Mouse (Mus musculus) kidney, postnatal 10 days (tissue): ENCODE results near the gene Tada3.

ENCODE experiments used
- DNase-seq: peaks from one replicate; pipeline ENCODE4 v3.0.0; 2021; ENCODE audit warnings: mixed read lengths

Gene Tada3

GRCm38 (mm10) chr6:113385160-113385714 lies 7.6 kb upstream of the Tada3 start:
- no peak for DNase-seq

- DNase-seq, result no peak
Measured at GRCm38 (mm10) chr6:113384351-113384927, 6.8 kb upstream of the Tada3 start.

GRCm38 (mm10) chr6:113380480-113380879 lies 2.8 kb upstream of the Tada3 start:
- DNase-seq, result peak; percentile 33

- no peak for DNase-seq
Measured at GRCm38 (mm10) chr6:113379246-113379645, 1.6 kb upstream of the Tada3 start.

- DNase-seq, result no peak
Measured at GRCm38 (mm10) chr6:113377172-113377495, 549 bp downstream of the Tada3 start.

GRCm38 (mm10) chr6:113373491-113373890 lies 4.2 kb downstream of the Tada3 start:
- no peak for DNase-seq

GRCm38 (mm10) chr6:113370194-113370929 lies 7.3 kb downstream of the Tada3 start:
- DNase-seq, result peak; percentile 58

GRCm38 (mm10) chr6:113368577-113368976 lies 9.1 kb downstream of the Tada3 start:
- no peak for DNase-seq

GRCm38 (mm10) chr6:113368124-113368523 lies 9.6 kb downstream of the Tada3 start:
- DNase-seq, result no peak

- DNase-seq, result no peak
Measured at GRCm38 (mm10) chr6:113367574-113367973, 10.1 kb downstream of the Tada3 start.

GRCm38 (mm10) chr6:113366639-113367038 lies 11.0 kb downstream of the Tada3 start:
- DNase-seq, result no peak

- DNase-seq, result no peak
Measured at GRCm38 (mm10) chr6:113364518-113365135, 13.1 kb downstream of the Tada3 start.

- no peak for DNase-seq
Measured at GRCm38 (mm10) chr6:113362241-113362640, 15.4 kb downstream of the Tada3 start.

- no peak for DNase-seq
Measured at GRCm38 (mm10) chr6:113361476-113361875, 16.2 kb downstream of the Tada3 start.

GRCm38 (mm10) chr6:113353696-113354095 lies 24.0 kb downstream of the Tada3 start:
- DNase-seq, result no peak

- no peak for DNase-seq
Measured at GRCm38 (mm10) chr6:113352820-113353219, 24.9 kb downstream of the Tada3 start.

- DNase-seq, result no peak
Measured at GRCm38 (mm10) chr6:113351653-113352052, 26.0 kb downstream of the Tada3 start.

GRCm38 (mm10) chr6:113351161-113351560 lies 26.5 kb downstream of the Tada3 start:
- no peak for DNase-seq

GRCm38 (mm10) chr6:113350538-113350937 lies 27.1 kb downstream of the Tada3 start:
- no peak for DNase-seq

GRCm38 (mm10) chr6:113346897-113347296 lies 30.8 kb downstream of the Tada3 start:
- DNase-seq, result no peak

- DNase-seq, result peak; percentile 92
Measured at GRCm38 (mm10) chr6:113344321-113344720, 33.4 kb downstream of the Tada3 start.

- DNase-seq, result peak; percentile 90
Measured at GRCm38 (mm10) chr6:113343177-113344092, 34.2 kb downstream of the Tada3 start, which contains the start of gene Camk1. Camk1 (minus strand) TSS chr6:113343984.

GRCm38 (mm10) chr6:113342297-113342696 lies 35.4 kb downstream of the Tada3 start:
- peak; percentile 29 for DNase-seq
